Mouse (Mus musculus): ENCODE data around the gene Prr7. TPM values are rescaled to one million over a fixed set of nuclear protein-coding genes. Genes with fewer than 3 reads are reported as not detected.

Gene Prr7
- polyA plus RNA-seq, 1 experiment from 2014 or later = 3.2 TPM

GRCm38 (mm10) chr13:55451296-55451695 is 12.8 kb upstream of the Prr7 start:
- WGBS = 93% methylated on average over 10 of the region's 10 CpGs
- H3K27me3 ChIP-seq = no peaks in the 10 kb centered on the region
- H3K9ac ChIP-seq = no peak overlapping the region
- H3K27ac ChIP-seq = no peak overlapping the region
- peaks cover 22% of the 10 kb centered on the region for H3K4me1 ChIP-seq (replicated peaks)
- no peak overlapping the region for H3K4me2 ChIP-seq
- no peaks in the 10 kb centered on the region for H3K9me3 ChIP-seq
- H3K36me3 ChIP-seq = peaks cover 71% of the 10 kb centered on the region
- H3K4me3 ChIP-seq = no peak overlapping the region
- no peak for ATAC-seq (ENCODE audit: low FRiP score)

- H3K4me3 ChIP-seq = no peak overlapping the region
- no peak overlapping the region for H3K4me2 ChIP-seq
- WGBS = 94% methylated on average over 16 of the region's 16 CpGs
- H3K9me3 ChIP-seq = no peaks in the 10 kb centered on the region
- ATAC-seq (ENCODE audit: low FRiP score) = no peak
- peaks cover 15% of the 10 kb centered on the region for H3K4me1 ChIP-seq (replicated peaks)
- peaks cover 76% of the 10 kb centered on the region for H3K36me3 ChIP-seq
- no peak overlapping the region for H3K9ac ChIP-seq
- no peak overlapping the region for H3K27ac ChIP-seq
- no peaks in the 10 kb centered on the region for H3K27me3 ChIP-seq
These were observed 12.1 kb upstream of the Prr7 start for GRCm38 (mm10) chr13:55451785-55452549.

GRCm38 (mm10) chr13:55462965-55463364 is 1.1 kb upstream of the Prr7 start:
- 56% methylated on average over 2 of the region's 2 CpGs for WGBS
- Histone ChIP-seq H3K27ac (0 out of 2 replicates have a peak overlapping the region, but pooled peaks have one; percentile 99), H3K4me2 (peak overlapping the region; percentile 83)

GRCm38 (mm10) chr13:55463399-55464026 is 554 bp upstream of the Prr7 start:
- H3K9me3 ChIP-seq = no peaks in the 10 kb centered on the region
- peak; percentile 8 for ATAC-seq (ENCODE audit: low FRiP score)
- H3K27ac ChIP-seq = peak overlapping the region; percentile 99
- peaks cover 53% of the 10 kb centered on the region for H3K4me1 ChIP-seq (replicated peaks)
- H3K36me3 ChIP-seq = peaks cover 36% of the 10 kb centered on the region
- peak overlapping the region; percentile 82 for H3K4me3 ChIP-seq
- H3K4me2 ChIP-seq = peak overlapping the region; percentile 83
- H3K27me3 ChIP-seq = peaks cover 23% of the 10 kb centered on the region
- WGBS = 7% methylated on average over 14 of the region's 14 CpGs
- H3K9ac ChIP-seq = peak overlapping the region; percentile 92

More at GRCm38 (mm10) chr13:55462965-55463364, 1.1 kb upstream of the Prr7 start:
- H3K4me3 ChIP-seq = no peak overlapping the region
- peak overlapping the region; percentile 92; the same call in 1 of the 2 replicates for H3K9ac ChIP-seq
- ATAC-seq (ENCODE audit: low FRiP score) = no peak
- peaks cover 41% of the 10 kb centered on the region for H3K36me3 ChIP-seq
- H3K27me3 ChIP-seq = peaks cover 18% of the 10 kb centered on the region
- H3K9me3 ChIP-seq = no peaks in the 10 kb centered on the region
- peaks cover 48% of the 10 kb centered on the region for H3K4me1 ChIP-seq (replicated peaks)

GRCm38 (mm10) chr13:55465184-55465583 is 1.1 kb downstream of the Prr7 start:
- 2% methylated on average over 3 of the region's 3 CpGs for WGBS
- H3K9ac ChIP-seq = peak overlapping the region; percentile 92
- peaks cover 19% of the 10 kb centered on the region for H3K36me3 ChIP-seq

GRCm38 (mm10) chr13:55465830-55466440 is 1.9 kb downstream of the Prr7 start:
- Histone ChIP-seq H3K4me3 (peak overlapping the region; percentile 82), H3K27me3 (peaks cover 24% of the 10 kb centered on the region), H3K9ac (peak overlapping the region; percentile 92), H3K9me3 (no peaks in the 10 kb centered on the region), H3K4me2 (peak overlapping the region; percentile 83), H3K27ac (peak overlapping the region; percentile 99), H3K4me1 (replicated peaks) (peaks cover 77% of the 10 kb centered on the region), H3K36me3 (peaks cover 12% of the 10 kb centered on the region)
- no peak for ATAC-seq (ENCODE audit: low FRiP score)
- WGBS = 57% methylated on average over 5 of the region's 5 CpGs

More at GRCm38 (mm10) chr13:55465184-55465583, 1.1 kb downstream of the Prr7 start:
- Histone ChIP-seq H3K4me2 (peak overlapping the region; percentile 83), H3K4me1 (replicated peaks) (peaks cover 70% of the 10 kb centered on the region), H3K27ac (peak overlapping the region; percentile 99), H3K27me3 (peaks cover 24% of the 10 kb centered on the region), H3K9me3 (no peaks in the 10 kb centered on the region), H3K4me3 (peak overlapping the region; percentile 82)
- ATAC-seq (ENCODE audit: low FRiP score) = 0 out of 2 replicates have a peak, but pooled peaks have one; percentile 6

- Histone ChIP-seq H3K36me3 (peaks cover 7% of the 10 kb centered on the region), H3K27me3 (peaks cover 11% of the 10 kb centered on the region; the same call in 1 of the 2 replicates), H3K27ac (peak overlapping the region; percentile 95; the same call in 1 of the 2 replicates), H3K9ac (peak overlapping the region; percentile 46), H3K4me2 (no peak overlapping the region), H3K4me1 (replicated peaks) (peaks cover 95% of the 10 kb centered on the region), H3K4me3 (no peak overlapping the region), H3K9me3 (no peaks in the 10 kb centered on the region)
- ATAC-seq (ENCODE audit: low FRiP score) = no peak
- WGBS = 40% methylated on average over 13 of the region's 13 CpGs
These were observed 4.9 kb downstream of the Prr7 start for GRCm38 (mm10) chr13:55468851-55469560.

- peak overlapping the region; percentile 95 for H3K27ac ChIP-seq
- H3K9ac ChIP-seq = peak overlapping the region; percentile 90
- peaks cover 20% of the 10 kb centered on the region for H3K36me3 ChIP-seq
- H3K9me3 ChIP-seq = no peaks in the 10 kb centered on the region
- H3K27me3 ChIP-seq = peaks cover 11% of the 10 kb centered on the region; the same call in 1 of the 2 replicates
- peaks cover 100% of the 10 kb centered on the region for H3K4me1 ChIP-seq (replicated peaks)
- H3K4me3 ChIP-seq = no peak overlapping the region
- peak; percentile 11; the same call in 1 of the 2 replicates for ATAC-seq (ENCODE audit: low FRiP score)
- peak overlapping the region; percentile 95 for H3K4me2 ChIP-seq
- 28% methylated on average over 9 of the region's 9 CpGs for WGBS
These were observed 6.3 kb downstream of the Prr7 start for GRCm38 (mm10) chr13:55470372-55470771.

- H3K4me1 ChIP-seq (replicated peaks) = peaks cover 100% of the 10 kb centered on the region
- no peaks in the 10 kb centered on the region for H3K9me3 ChIP-seq
- peaks cover 29% of the 10 kb centered on the region for H3K36me3 ChIP-seq
- peaks cover 11% of the 10 kb centered on the region; the same call in 1 of the 2 replicates for H3K27me3 ChIP-seq
- peak overlapping the region; percentile 90 for H3K9ac ChIP-seq
- H3K4me3 ChIP-seq = peak overlapping the region; percentile 51
- peak overlapping the region; percentile 95 for H3K27ac ChIP-seq
- ATAC-seq (ENCODE audit: low FRiP score) = peak; percentile 58
- H3K4me2 ChIP-seq = peak overlapping the region; percentile 95
- under 1% methylated on average over 54 of the region's 54 CpGs for WGBS
These were observed 7.2 kb downstream of the Prr7 start for GRCm38 (mm10) chr13:55471156-55471818.

GRCm38 (mm10) chr13:55471819-55472131 is 7.7 kb downstream of the Prr7 start:
- Histone ChIP-seq H3K27me3 (peaks cover 10% of the 10 kb centered on the region; the same call in 1 of the 2 replicates), H3K9ac (peak overlapping the region; percentile 90), H3K4me1 (replicated peaks) (peaks cover 99% of the 10 kb centered on the region), H3K4me2 (peak overlapping the region; percentile 95), H3K9me3 (no peaks in the 10 kb centered on the region), H3K4me3 (peak overlapping the region; percentile 51), H3K36me3 (peaks cover 34% of the 10 kb centered on the region), H3K27ac (peak overlapping the region; percentile 95)
- peak; percentile 30 for ATAC-seq (ENCODE audit: low FRiP score)
- under 1% methylated on average over 30 of the region's 31 CpGs for WGBS

Data from hindbrain, embryonic 13.5 days (tissue).